Mouse (Mus musculus): Measurements from ENCODE around the gene Ly6c2.
"Not testable (repeated sequence)": the region's sequence is repeated elsewhere in the genome, so short reads cannot be mapped to it uniquely, and the experiment has no call there.

Ly6c2 gene

DNA sequence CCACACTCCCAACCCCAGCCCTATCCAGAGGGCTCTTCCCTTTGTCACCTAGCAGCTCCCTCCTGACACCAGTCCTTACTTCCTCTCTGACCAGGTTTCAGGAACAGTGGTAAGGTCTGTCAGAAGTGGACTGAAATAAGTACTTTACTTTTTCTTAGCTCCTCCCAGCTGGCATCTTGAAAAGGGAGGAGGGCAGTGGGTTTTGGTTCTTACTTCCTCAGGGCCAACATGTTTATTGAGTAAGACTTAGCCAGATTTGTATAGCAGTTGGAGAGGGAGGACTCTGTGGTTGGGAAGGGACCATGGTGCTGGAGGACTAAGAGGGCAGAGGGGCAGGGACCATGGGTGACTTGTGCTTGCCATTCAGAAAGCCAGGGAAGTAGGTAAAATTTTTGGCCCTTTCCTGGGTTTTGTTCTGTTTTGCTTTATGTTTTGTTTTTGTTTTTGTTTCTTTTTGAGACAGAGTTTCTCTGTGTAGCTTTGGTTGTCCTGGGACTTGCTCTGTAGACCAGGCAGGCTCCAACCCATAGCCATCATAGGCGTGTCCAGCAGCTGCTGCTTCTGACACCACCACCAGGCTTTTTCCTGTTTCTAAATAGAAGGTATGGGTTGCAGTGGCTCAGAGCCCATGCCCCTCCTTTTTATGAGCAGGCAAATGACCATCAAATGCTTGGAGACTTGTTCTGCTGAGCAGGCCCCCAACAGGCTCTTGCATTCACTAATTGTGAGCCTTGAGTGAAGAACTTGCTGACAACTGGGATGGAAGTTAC lies at the start of gene Ly6c2:
TSS of gene Ly6c2 (minus strand) at position 110 of the 770 bp plus-strand sequence.
- peak in 1 of 2 experiments; percentile 28 for DNase-seq (ENCODE audit: low read depth in 1 of 2, low spot score in 2 of 2)

DNA sequence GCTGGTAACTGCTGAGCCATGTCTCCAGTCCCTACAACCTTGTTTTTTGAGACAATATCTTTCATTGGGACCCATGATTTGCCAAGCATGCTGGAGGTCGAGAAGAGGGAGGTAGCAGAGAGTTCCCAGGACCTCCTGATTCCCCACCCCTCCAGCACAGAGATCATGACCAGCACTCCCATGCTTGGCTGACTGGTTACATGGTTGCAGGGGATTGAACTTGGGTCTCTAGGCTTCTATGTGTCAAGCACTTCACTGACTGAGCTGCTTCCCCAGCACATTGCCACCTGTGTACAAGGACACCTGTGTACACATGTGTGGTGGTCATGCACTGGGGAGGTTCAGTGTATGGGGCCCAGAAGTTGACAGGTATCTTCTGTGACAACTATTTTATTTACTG lies 45.9 kb upstream of the Ly6c2 start:
- no peak for DNase-seq (ENCODE audit: low read depth in 1 of 2, low spot score in 2 of 2)

DNA sequence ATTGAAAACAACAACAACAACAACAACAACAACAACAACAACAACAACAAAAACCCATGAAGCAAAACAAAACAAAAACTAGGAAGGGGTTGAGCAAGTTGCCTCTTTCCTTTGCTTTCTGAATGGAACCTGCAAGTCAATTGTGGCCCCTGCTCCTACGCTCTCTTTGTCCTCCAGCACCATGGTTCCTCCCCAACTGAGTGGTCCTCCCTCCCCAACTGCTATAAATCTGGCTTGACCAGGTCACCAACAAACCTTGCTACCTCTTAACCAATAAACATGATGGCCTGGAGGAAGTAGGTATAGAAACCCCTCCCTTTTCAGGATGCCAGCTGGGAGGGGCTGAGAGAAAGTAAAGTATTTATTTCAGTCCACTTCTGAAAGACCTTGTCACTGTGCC lies 43.2 kb upstream of the Ly6c2 start, which contains the start of gene Ly6g:
TSS of gene Ly6g (plus strand) at position 301 of the 400 bp plus-strand sequence.
- no peak for DNase-seq (ENCODE audit: low read depth in 1 of 2, low spot score in 2 of 2)

DNA sequence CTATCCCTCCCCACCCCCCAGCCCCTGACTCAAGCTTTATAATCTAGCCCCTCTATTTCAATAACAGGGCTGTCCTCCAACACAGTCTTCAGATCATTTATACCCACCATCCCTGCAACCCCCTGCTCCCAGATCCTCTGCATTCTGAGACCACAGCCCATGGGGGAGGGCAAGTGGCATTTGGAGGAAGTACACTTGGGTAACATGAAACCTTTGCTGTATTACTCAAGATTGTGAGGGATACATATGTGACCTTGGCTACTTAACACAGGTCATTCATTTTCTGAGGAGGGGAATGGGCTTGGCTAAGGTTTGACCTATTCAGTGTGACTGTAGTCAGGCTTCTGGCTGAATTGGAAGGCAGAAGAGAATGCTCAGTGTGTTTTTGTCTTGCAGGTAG lies 41.3 kb upstream of the Ly6c2 start:
- DNase-seq (ENCODE audit: low read depth in 1 of 2, low spot score in 2 of 2): no peak

DNA sequence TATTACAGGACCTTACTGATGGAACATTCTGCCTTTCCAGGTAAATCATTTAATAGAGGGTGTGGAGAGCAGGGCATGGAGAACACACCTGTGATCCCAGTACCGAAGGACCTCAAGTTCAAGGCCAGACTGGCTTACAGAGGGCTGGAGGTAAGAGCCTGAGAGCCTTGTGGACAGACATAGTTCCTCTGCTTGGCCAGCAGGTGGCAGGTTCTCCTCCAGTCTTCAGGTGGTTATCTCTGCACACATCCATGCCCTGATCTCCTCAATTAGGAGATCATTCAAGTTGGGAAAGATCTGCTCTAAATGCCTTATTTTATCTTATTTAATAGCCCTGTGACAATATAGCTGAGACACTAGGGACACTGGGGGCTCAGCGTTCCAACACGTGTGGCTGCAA lies 32.0 kb upstream of the Ly6c2 start:
- no peak for DNase-seq (ENCODE audit: low read depth in 1 of 2, low spot score in 2 of 2)

DNA sequence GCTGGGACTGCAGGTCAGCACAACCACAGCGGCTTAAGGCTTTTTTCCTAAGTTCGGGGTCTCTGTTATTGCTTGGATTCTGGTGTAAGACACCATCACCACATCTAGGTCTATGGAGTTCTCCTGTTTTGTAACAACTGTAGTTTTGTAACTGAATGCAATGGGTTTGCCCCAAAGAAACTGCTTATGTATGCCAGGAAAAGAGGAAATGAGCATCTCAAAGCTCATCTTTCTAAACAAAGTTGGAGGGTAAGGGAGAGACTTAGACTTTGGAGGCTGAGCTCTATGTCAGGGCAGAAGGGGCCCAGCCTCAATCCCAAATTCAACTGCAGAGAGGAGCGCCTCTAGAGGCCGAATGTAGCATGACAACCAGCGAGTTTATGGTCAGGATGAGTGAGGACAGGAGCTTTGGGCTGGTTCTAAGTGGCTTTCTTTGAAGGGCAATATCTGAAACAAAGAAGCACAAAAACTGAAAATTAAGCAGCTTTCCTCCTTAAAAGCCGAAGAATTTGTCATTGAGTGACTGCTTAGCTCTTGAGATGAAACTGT lies 30.1 kb upstream of the Ly6c2 start:
- DNase-seq (ENCODE audit: low read depth in 1 of 2, low spot score in 2 of 2): peak; percentile 38 to 55

DNA sequence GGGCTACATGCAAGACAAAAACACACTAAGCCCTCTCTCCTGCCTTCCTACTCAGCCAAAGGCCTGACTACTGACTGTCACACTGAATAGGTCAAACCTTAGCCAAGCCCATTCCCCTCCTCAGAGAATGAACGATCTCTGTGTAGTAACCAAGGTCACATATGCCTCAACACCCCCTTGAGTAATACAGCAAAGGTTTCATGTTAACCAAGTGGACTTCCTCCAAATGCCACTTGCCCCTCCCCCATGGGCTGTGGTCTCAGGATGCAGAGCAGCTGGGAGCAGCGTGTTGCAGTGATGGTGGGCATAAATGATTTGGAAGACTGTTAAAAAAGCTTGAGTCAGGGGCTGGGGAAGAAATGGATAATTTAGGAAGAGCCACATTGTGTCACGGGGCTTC lies 26.0 kb upstream of the Ly6c2 start:
- not testable (repeated sequence) for DNase-seq (ENCODE audit: low read depth in 1 of 2, low spot score in 2 of 2)

DNA sequence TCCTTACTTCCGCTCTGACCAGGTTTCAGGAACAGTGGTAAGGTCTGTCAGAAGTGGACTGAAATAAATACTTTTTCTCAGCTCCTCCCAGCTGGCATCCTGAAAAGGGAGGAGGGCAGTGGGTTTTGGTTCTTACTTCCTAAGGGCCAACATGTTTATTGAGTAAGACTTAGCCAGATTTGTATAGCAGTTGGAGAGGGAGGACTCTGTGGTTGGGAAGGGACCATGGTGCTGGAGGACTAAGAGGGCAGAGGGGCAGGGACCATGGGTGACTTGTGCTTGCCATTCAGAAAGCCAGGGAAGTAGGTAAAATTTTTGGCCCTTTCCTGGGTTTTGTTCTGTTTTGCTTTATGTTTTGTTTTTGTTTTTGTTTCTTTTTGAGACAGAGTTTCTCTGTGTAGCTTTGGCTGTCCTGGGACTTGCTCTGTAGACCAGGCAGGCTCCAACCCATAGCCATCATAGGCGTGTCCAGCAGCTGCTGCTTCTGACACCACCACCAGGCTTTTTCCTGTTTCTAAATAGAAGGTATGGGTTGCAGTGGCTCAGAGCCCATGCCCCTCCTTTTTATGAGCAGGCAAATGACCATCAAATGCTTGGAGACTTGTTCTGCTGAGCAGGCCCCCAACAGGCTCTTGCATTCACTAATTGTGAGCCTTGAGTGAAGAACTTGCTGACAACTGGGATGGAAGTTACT lies 23.5 kb upstream of the Ly6c2 start:
- not testable (repeated sequence) for DNase-seq (ENCODE audit: low read depth in 1 of 2, low spot score in 2 of 2)

DNA sequence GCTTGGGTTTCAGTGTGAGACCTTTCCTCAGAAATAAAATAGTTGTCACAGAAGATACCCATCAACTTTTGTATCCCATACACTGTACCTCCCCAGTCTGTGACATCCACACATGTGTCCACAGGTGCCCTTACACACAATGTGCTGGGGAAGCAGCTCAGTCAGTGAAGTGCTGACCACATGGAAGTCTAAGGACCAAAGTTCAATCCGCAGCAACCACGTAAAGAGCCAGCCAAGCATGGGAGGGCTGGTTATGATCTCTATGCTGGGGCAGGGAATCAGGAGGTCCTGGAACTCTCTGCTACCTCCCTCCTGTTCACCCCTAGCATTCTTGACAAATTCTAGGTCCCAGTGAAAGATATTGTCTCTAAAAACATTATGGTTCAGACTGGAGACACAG lies 20.6 kb upstream of the Ly6c2 start:
- DNase-seq (ENCODE audit: low read depth in 1 of 2, low spot score in 2 of 2): not testable (repeated sequence)

DNA sequence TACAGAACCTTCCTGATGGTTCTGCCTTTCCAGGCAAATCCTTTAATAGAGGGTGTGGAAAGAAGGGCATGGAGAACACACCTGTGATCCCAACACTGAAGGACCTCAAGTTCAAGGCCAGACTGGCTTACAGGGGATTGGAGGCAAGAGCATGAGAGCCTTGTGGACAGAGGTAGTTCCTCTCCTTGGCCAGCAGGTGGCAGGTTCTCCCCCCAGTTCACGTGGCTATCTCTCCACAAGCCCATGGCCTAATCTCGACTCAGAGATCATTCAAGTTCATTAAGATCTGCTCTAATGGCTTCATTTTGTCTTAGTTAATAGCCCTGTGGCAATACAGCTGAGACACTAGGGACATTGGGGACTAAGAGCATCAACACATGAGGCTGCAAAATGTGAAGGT lies 8.3 kb upstream of the Ly6c2 start:
- peak in 1 of 2 experiments; percentile 42 for DNase-seq (ENCODE audit: low read depth in 1 of 2, low spot score in 2 of 2)

DNA sequence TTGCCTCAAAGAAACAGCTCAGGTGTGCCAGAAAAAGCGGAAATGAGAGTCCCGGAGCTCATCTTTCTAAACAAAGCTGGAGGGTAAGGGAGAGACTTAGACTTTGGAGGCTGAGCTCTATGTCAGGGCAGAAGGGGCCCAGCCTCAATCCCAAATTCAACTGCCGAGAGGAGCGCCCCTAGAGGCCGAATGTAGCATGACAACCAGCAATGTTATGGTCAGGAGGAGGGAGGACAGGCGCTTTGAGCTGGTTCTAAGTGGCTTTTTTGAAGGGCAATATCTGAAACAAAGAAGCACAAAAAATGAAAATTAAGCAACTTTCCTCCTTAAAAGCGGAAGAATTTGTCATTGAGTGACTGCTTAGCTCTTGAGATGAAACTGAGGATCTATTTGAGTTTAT lies 7.0 kb upstream of the Ly6c2 start:
- DNase-seq (ENCODE audit: low read depth in 1 of 2, low spot score in 2 of 2): peak in 1 of 2 experiments; percentile 37

DNA sequence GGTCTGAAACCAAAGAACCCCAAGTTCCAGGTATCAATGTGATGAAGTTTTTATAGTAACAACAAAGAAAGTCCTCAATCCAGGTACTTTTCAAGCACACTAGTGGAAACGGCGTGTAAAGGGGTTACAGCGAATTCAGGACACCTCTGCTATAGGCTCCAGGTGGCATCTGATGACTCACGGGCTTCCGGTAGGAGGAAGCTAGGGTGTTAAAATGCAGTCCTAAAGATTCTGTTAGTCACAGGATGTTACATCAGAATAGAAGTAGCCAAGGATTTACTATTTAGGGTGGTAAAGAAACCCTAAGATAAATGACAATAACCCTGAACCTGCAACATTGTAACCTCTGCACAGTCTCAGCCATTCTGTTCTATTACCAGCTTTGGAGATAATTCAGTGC lies 5.7 kb upstream of the Ly6c2 start:
- DNase-seq (ENCODE audit: low read depth in 1 of 2, low spot score in 2 of 2): not testable (repeated sequence)

DNA sequence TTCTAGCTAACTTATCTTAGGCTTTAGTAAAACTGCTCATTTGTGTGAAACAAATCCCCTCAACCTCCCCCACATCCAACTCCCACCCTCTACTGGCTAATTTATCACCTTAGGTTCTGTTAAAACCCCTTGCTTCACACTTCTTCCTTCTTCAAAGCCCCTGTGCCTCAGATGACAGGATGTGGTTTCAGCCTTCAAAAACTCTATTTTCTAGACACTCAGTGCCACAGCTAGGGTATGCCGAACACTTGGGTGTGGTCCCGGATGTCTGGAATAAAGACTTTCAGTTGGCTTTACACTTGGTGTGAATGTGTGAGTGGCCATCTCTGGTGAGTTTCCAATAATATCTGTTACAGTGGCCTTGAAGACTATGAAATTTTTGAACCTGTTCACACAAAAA lies 4.8 kb upstream of the Ly6c2 start:
- DNase-seq (ENCODE audit: low read depth in 1 of 2, low spot score in 2 of 2): no peak

DNA sequence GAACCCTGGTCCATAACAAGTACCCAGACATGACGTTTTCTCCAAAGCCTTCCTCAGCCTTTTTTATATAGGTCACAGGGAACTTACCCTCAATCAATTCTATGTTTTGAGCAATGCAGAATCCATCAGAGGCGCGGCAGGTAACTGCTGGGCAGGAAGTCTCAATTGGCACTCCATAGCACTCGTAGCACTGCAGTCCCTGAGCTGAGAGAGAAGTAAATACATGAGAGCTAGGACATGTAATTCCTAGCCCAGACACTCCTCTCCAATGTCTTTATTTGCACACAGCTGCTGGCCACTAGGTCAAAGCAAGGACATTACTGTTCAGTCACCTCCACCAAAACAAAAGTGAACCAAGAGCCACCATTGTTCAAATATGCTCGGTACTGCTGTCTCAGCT lies 1.3 kb downstream of the Ly6c2 start:
- not testable (repeated sequence) for DNase-seq (ENCODE audit: low read depth in 1 of 2, low spot score in 2 of 2)

DNA sequence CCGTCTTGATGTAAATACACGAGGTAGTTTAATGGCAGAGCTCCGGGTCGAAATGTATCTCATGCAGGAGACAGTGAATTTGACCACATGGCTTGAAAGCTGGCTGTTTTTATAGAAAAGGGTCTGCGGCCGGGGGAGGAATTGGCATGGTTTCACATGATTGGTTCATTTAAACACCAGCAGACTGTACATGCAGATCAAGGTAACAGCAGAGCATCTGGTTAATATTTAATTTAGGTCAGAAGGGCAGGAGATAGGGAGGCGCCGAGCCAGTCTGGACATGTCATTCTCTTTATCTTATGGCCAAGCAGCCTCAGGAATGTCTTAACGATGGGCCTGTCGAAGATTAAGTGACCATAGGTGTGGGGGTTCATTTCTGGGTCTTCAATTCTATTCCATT lies 12.5 kb downstream of the Ly6c2 start:
- no peak for DNase-seq (ENCODE audit: low read depth in 1 of 2, low spot score in 2 of 2)

DNA sequence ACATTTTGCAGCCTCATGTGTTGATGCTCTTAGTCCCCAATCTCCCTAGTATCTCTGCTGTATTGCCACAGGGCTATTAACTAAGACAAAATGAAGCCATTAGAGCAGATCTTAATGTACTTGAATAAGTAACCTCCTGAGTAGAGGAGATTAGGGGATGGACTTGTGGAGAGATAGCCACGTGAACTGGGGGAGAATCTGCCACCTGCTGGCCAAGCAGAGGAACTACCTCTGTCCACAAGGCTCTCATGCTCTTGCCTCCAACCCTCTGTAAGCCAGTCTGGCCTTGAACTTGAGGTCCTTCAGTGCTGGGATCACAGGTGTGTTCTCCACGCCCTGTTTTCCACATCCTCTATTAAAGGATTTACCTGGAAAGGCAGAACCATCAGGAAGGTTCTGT lies 23.7 kb downstream of the Ly6c2 start:
- not testable (repeated sequence) for DNase-seq (ENCODE audit: low read depth in 1 of 2, low spot score in 2 of 2)

DNA sequence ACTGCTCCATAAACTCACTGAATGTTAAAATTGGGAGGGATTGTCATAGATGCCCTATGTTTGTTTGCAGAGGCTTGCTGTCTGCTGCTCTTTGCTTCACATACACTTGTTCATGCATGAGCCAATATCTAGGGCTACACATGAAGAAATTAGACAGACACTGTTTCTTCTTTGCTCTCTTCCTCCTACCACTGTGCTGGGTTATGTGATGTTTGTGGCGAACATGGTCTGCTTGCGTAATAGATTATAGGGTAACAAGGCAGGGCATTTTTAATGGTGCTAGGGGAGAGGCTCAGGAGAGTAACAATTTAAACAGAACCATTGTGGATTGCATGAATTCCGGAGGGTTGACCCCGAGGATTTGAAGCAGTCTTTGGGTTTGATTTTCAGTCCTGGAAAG lies 41.8 kb downstream of the Ly6c2 start:
- no peak for DNase-seq (ENCODE audit: low read depth in 1 of 2, low spot score in 2 of 2)

DNA sequence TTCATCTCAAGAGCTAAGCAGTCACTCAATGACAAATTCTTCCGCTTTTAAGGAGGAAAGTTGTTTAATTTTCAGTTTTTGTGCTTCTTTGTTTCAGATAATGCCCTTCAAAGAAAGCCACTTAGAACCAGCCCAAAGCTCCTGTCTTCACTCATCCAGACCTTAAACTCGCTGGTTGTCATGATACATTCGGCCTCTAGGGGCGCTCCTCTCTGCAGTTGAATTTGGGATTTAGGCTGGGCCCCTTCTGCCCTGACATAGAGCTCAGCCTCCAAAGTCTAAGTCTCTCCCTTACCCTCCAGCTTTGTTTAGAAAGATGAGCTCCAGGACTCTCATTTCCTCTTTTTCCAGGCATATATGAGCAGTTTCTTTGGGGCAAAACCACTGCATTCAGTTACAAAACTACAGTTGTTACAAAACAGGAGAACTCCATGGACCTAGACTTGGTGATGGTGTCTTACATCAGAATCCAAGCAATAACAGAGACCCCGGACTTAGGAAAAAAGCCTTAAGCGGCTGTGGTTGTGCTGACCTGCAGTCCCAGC lies 49.7 kb downstream of the Ly6c2 start:
- peak; percentile 82 to 85 for DNase-seq (ENCODE audit: low read depth in 1 of 2, low spot score in 2 of 2)

DNA sequence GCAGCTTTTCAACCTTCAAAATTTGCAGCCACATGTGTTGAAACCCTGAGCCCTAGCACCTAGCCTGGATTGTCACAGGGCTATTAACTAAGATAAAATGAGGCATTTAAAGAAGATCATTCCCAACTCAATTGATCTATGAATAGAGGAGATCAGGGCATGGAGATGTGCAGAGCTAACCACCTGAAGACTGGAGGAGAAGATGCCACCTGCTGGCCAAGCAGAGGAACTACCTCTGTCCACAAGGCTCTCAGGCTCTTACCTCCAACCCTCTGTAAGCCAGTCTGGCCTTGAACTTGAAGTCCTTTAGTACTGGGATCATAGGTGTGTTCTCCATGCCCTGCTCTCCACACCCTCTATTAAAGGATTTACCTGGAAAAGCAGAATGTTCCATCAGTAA lies 51.3 kb downstream of the Ly6c2 start:
- peak in 1 of 2 experiments; percentile 40 for DNase-seq (ENCODE audit: low read depth in 1 of 2, low spot score in 2 of 2)
